Mouse (Mus musculus): ENCODE measurements around the gene Ufc1.

DNA sequence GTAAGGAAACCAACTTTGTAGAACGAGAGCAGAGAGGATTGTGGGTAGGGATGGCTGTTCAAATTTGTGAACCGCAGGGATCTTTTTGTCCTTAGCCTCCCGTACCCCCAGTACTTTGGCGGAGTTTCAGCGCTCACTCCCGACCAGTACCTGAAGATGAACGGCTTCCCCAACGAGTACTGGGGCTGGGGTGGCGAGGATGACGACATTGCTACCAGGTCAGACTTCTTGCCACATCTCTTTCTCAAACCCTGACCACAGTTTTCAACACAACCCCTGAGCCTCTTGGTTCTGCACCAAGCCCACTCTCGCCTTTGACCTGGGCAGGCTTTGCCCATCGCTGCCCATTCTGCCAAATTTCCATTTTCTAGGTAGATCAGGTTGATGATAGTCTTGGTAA, 20.7 kb downstream of the Ufc1 start:
- TF ChIP-seq POLR2AphosphoS2 (IDR thresholded peaks at IDR 0.05; ENCODE audit: low read depth, low read length) = no peak
- no peak for TF ChIP-seq CTCF (conservative IDR thresholded peaks at IDR 0.05 in 1 of 2, IDR thresholded peaks at IDR 0.05 in 1 of 2; ENCODE audit: low read depth in 2 of 2, low read length in 2 of 2)
- TF ChIP-seq USF1 (IDR thresholded peaks at IDR 0.05; ENCODE audit: low read depth, low read length) = no peak
- no peak for TF ChIP-seq MAFK (IDR thresholded peaks at IDR 0.05; ENCODE audit: insufficient replicate concordance, low read length)
- no peak for TF ChIP-seq POLR2A (IDR thresholded peaks at IDR 0.05; ENCODE audit: low read depth, low read length)
- TF ChIP-seq MXI1 (IDR thresholded peaks at IDR 0.05; ENCODE audit: low read depth, low read length) = no peak
